Mouse (Mus musculus) heart, adult 2 months (tissue): ENCODE results near the gene Rnf149.

Experiments used
- CTCF ChIP-seq: fragments of 200-600 bp; IDR thresholded peaks from 2 replicates; pipeline ENCODE4 v1.8.1; 2022; ENCODE audit warnings: antibody characterized with exemption, mild to moderate bottlenecking, moderate library complexity
- EP300 ChIP-seq: fragments of 200-500 bp; IDR thresholded peaks from 2 replicates; pipeline ENCODE4 v1.6.1; 2011; ENCODE audit warnings: low read depth, low read length, control low read depth; ENCODE audit not compliant: insufficient read depth
- POLR2A ChIP-seq: fragments of 200-500 bp; IDR thresholded peaks from 2 replicates; pipeline ENCODE4 v1.6.1; 2011; ENCODE audit warnings: mild to moderate bottlenecking, low read depth, low read length, control low read depth; ENCODE audit not compliant: insufficient read depth

GRCm38 (mm10) chr1:39623729-39624128 is 46.5 kb upstream of the Rnf149 start:
- no peak for TF ChIP-seq CTCF
- TF ChIP-seq POLR2A, result no peak
- TF ChIP-seq EP300, result no peak
